Mouse (Mus musculus): ENCODE data around the gene Hdlbp.

Gene Hdlbp

DNA sequence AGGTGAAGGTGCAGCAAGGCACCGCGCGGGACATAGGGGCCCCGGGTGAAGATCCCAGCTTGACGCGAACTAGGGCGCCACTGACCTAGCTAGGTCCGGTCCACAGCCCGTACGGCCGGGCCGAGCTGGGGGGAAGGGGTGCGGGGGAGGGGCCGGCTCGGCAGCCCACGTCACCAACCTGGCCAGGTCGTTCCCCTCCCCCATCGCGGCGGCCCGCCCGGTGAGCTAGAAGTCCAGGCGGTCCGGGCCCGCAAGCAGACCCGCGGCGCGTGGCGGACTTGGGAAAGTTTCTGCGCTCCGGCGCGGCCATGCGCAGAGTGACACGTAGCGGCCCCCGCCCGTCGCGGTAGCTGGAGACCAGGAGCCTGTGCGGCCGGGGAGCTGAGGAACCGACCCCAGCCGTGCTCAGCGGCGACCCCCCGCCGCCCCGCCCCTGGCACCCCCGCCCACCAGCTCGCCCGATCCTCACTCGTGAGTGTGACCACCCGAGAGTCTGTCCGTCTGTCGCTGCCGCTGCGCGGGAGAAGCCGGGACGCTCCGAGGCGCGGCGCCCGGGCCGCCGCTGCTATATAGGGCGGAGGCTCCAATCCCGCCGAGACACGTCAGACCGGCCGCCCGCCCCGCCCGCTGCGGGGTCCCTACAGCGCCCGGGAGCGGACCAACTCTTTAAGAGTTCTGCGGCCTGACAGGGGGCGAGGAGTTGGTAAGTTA lies 33.3 kb downstream of the Hdlbp start:
- peak; percentile 78 for DNase-seq (ENCODE audit: low spot score)

DNA sequence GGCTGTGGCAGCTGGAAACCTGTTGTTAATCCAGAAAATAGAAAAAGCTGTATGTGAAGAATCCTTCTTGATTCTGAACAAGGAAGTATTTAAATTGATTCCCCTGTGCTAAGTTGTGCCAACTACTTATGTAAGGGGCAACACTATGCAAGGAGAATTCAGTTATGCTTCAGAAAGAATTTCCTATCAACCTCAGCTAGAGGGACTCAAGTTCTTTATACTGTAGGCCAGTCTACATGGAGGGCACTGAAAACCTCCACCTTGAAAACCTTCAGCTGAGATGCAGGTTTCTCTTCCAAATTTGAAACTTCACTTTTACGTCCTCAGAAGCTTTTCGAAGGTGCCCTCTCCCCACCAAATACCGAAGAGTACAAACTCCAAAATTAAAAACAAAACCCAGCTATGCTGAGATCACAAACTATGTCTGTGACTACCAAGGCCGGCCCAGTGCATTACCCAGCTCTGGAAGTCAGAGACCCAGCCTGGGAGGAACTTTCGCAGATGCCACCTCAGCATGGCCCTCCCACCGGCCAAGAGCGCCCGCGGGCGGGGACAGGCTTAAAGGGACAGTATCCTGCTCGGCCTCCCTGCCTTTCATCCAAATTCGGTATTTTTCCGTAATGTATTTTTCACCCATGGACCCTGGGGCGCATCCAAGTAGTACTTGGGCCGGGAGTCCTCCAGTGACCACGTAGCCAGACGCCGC lies 34.1 kb downstream of the Hdlbp start:
- DNase-seq (ENCODE audit: low spot score): peak; percentile 68

- DNase-seq (ENCODE audit: low spot score): no peak
These were observed 39.3 kb downstream of the Hdlbp start for GRCm38 (mm10) chr1:93439321-93439720.

- DNase-seq (ENCODE audit: low spot score): no peak
These were observed 46.5 kb downstream of the Hdlbp start for GRCm38 (mm10) chr1:93432087-93432486.

GRCm38 (mm10) chr1:93403403-93403802 lies 75.2 kb downstream of the Hdlbp start:
- DNase-seq (ENCODE audit: low spot score): no peak

DNA sequence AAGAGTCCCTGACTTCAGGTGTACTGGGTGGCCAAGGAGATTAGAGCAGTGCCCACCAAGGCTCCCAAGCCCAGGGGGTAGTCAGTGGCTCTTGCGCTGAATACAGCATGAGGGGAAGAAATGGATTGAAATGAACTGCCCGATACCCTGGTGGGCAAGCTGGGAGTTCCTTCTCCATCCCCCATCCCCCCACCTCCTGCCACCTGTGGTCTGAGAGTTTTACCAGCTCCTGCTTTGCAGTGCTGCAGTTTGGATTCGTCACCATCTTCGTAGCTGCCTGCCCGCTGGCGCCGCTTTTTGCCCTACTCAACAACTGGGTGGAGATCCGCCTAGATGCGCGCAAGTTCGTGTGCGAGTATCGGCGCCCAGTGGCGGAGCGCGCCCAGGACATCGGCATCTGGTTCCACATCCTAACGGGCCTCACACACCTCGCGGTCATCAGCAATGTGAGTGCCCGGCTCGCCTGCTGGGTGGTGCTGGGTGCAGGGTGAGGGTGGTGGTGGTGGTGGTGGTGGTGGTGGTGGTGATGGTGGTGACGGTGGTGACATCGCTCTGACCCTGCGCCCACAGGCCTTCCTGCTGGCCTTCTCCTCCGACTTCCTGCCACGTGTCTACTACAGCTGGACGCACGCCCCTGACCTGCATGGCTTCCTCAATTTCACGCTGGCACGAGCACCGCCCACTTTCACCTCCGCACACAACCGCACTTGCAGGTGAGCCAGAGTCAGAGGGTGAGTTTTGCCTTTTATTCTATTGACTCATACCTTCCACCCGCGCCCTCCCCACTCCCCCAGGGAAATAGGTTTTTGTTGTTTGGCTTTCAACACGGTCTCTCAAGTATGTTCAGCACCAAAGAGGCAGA lies 77.2 kb downstream of the Hdlbp start:
- peak; percentile 49 for DNase-seq (ENCODE audit: low spot score)

- DNase-seq (ENCODE audit: low spot score): no peak
These were observed 89.7 kb downstream of the Hdlbp start for GRCm38 (mm10) chr1:93388906-93389305.

DNA sequence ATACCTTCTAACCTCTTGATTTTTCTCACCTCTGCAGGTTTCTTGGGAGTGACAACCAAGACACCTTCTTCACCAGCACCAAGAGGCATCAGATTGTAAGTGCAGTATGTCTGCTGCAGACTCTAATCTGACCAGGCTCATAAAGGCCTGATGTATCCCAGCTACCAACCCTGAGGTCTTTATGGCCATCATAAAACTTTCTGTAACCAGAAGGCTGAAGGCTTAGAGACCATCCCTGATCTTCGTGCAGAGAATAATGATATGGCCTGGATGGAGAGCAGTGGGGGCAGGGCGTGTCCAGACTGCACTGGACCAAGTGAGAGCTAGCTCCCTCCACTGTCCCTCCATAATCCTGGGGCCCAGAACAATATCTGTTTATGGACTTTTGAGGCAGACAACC lies 91.4 kb downstream of the Hdlbp start:
- no peak for DNase-seq (ENCODE audit: low spot score)

- no peak for DNase-seq (ENCODE audit: low spot score)
These were observed 99.5 kb downstream of the Hdlbp start for GRCm38 (mm10) chr1:93379117-93379516.

DNA sequence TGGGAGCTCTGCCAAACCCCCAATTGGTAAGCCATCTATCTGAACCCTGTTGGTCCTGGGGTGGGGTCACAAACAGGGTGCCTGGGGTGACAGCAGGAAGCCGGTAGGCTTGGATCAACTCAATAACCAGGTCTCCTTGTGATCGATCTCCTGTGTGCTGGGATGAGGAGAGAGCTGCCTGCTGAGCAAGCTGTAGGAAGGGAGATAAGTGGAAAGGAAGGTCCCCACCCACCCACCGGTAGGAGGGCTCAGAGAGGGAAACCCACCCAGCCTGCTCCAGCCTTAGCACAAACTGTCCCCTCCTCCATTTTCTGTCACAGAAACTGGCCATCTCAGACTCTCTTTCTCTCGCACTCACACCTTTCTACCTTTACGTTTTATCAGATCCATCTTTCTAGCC lies 101.3 kb downstream of the Hdlbp start:
- DNase-seq (ENCODE audit: low spot score): no peak

DNA sequence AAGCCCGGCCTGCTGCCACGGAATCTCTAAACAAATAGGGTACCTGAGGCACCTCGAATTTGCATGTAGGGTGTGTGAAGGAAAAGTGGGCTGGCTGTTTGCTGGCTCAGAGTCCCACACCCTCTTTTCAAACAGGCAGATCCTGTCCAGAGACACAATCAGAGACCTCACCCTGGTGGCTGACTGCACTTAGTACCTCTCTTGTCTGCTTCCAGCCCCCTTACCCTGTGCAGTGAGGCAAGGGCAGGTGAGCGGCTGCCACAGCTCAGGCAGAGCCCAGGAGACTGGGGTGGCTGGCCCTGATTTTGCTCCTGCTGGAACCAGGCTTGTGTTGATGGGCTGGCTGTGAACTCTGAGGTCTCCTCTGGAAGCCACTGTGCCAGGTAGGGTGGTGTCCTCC lies 105.0 kb downstream of the Hdlbp start, which contains the start of gene Ano7:
Gene Ano7 (plus strand): TSS at position 266 of the 400 bp plus-strand sequence.
- no peak for DNase-seq (ENCODE audit: low spot score)

DNA sequence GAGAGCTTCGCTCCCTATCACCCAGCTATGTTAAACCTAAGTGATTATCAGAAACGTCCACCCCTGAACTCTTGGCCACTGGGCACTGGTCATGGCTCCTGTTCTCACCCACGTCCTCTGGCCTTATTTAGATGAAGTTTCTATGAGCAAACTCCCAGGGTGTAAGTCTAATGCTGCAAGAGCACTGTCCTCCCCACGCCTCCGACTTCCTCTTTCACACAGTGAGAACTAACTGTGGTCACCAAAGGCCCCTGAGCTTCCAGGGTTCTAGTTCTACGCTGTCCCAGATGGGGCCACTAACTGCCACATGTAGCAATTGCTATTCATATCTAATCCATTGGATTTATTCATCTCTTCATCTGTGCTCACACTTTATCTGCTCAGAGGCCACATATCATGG lies 113.0 kb downstream of the Hdlbp start:
- no peak for DNase-seq (ENCODE audit: low spot score)

GRCm38 (mm10) chr1:93362661-93363060 lies 116.0 kb downstream of the Hdlbp start:
- DNase-seq (ENCODE audit: low spot score): no peak
